Mouse (Mus musculus): Measurements from ENCODE around the gene Tnp2.

Gene Tnp2

GRCm38 (mm10) chr16:10787548-10788058 is 857 bp downstream of the Tnp2 start:
- no peak for DNase-seq

- no peak for DNase-seq
Measured at GRCm38 (mm10) chr16:10786782-10787547, 1.5 kb downstream of the Tnp2 start.

GRCm38 (mm10) chr16:10786288-10786687 is 2.2 kb downstream of the Tnp2 start:
- peak; percentile 85 for DNase-seq

GRCm38 (mm10) chr16:10785371-10786231 is 2.9 kb downstream of the Tnp2 start, which contains the start of gene Socs1:
TSS of gene Socs1 (minus strand) at chr16:10785536.
- DNase-seq = peak; percentile 79

GRCm38 (mm10) chr16:10784793-10785370 is 3.6 kb downstream of the Tnp2 start:
- peak; percentile 78 for DNase-seq

GRCm38 (mm10) chr16:10783883-10784792 is 4.3 kb downstream of the Tnp2 start:
- peak; percentile 18 for DNase-seq

GRCm38 (mm10) chr16:10783451-10783850 is 5.0 kb downstream of the Tnp2 start:
- no peak for DNase-seq

GRCm38 (mm10) chr16:10783152-10783434 is 5.4 kb downstream of the Tnp2 start:
- DNase-seq = no peak

GRCm38 (mm10) chr16:10782377-10783151 is 5.9 kb downstream of the Tnp2 start:
- no peak for DNase-seq

GRCm38 (mm10) chr16:10781862-10782371 is 6.5 kb downstream of the Tnp2 start:
- DNase-seq = no peak

GRCm38 (mm10) chr16:10780631-10781120 is 7.8 kb downstream of the Tnp2 start:
- no peak for DNase-seq

- DNase-seq = no peak
Measured at GRCm38 (mm10) chr16:10777579-10778160, 10.8 kb downstream of the Tnp2 start.

GRCm38 (mm10) chr16:10776322-10776721 is 12.1 kb downstream of the Tnp2 start:
- DNase-seq = no peak

- DNase-seq = no peak
Measured at GRCm38 (mm10) chr16:10774726-10775125, 13.7 kb downstream of the Tnp2 start.

GRCm38 (mm10) chr16:10773543-10773942 is 14.9 kb downstream of the Tnp2 start:
- DNase-seq = no peak

- DNase-seq = no peak
Measured at GRCm38 (mm10) chr16:10771769-10772510, 16.5 kb downstream of the Tnp2 start.

- DNase-seq = no peak
Measured at GRCm38 (mm10) chr16:10770531-10771325, 17.7 kb downstream of the Tnp2 start.

- peak; percentile 63 for DNase-seq
Measured at GRCm38 (mm10) chr16:10769661-10770060, 18.8 kb downstream of the Tnp2 start.

GRCm38 (mm10) chr16:10768821-10769220 is 19.6 kb downstream of the Tnp2 start:
- DNase-seq = no peak

Data from right cerebral cortex, adult 18-20 months (tissue).